Mouse (Mus musculus): ENCODE measurements at regions not wholly inside any gene's neighbourhood (a gene's known extent, or its start where the extent isn't known, plus 50 kb on each side); places are given as distances from the start of the nearest gene placed in this dataset.
"Not testable (repeated sequence)": the region's sequence is repeated elsewhere in the genome, so short reads cannot be mapped to it uniquely, and the experiment has no call there.

DNA sequence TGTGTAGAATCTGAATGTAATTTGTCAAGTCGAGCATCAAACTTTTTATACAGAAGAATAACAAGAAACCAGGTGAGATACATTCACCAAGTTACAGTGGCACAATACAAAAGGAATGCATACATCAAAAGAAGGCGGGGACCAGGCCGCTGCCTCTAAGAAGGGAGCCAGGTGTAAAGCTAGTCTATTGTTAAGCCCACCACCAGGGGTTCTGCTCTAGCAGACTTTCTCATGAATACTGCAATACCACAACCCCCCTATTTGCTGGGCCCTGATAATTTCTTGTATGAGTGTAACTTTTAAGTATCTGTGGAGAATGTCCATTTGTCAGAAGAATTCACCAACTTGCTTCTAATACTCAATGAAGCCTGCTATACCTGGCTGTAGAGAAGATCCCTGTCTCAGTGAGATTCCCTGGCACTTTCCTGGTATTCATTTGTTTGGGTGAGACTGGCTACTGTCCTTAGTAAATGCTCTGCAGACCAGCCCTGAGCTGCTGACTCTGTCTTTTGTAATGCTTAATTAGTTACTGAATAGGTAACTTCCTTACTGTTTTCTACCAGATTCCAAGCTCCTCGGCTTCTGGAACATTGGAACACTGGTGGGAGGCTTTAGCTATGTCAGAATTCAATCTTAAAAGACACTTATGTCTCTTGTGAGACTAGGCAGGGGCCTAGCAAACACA is 335.7 kb downstream of the Tbl1xr1 start:
- 87% methylated on average over 4 of the region's 4 CpGs for WGBS
- H3K27ac ChIP-seq (ENCODE audit: low read depth, low read length); H3K36me3 ChIP-seq (ENCODE audit: control insufficient read depth, insufficient read depth, low read length); H3K4me1 ChIP-seq (ENCODE audit: control insufficient read depth, insufficient read depth, low read length); H3K9ac ChIP-seq (ENCODE audit: low read length); H3K27me3 ChIP-seq (ENCODE audit: control insufficient read depth, insufficient read depth, low read length); DNase-seq (ENCODE audit: low spot score, missing footprints); H3K4me3 ChIP-seq (ENCODE audit: low read depth, low read length); H3K4me2 ChIP-seq; H3K9me3 ChIP-seq (ENCODE audit: control insufficient read depth, low read length); ATAC-seq (ENCODE audit: low FRiP score): not testable (repeated sequence)

DNA sequence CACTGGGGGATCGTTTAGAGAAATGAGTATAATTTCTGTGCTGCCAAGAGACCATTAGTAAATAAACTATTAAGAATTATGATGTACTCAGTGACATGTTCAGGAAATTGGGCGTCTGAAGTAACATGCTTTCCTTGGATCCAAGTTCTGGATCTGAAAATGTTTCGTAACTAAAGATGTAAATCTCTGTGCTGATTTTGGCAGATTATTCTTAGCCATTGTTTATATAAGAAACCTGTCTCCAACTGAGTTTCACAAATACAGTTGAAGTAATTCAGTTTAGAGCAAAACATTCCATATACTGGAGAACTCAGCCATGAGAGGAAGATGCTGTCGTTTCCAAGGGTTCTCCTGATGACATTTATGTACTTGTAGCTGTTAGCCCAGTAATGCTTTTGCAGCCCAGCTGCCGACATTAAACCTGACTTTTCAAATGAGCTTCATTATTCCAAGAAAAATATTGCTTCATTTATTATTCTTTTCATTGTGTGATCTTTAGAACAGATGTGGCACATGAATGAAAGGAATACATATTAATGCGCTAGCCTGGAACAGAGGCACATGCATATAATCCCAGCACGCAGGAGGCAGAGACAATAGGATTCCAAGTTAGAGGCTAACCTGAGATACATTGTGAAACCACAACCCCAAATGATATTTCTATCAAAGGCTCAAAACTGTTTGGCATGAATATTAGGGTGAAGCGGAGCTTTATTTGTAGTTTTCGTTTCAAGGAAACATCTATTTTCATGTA is 361.8 kb downstream of the Tbl1xr1 start:
- Histone ChIP-seq H3K4me2 (no peak overlapping the region), H3K27ac (ENCODE audit: low read depth, low read length) (no peak overlapping the region), H3K27me3 (ENCODE audit: control insufficient read depth, insufficient read depth, low read length) (no peaks in the 10 kb centered on the region), H3K36me3 (ENCODE audit: control insufficient read depth, insufficient read depth, low read length) (no peaks in the 10 kb centered on the region), H3K9ac (ENCODE audit: low read length) (no peak overlapping the region), H3K4me1 (ENCODE audit: control insufficient read depth, insufficient read depth, low read length) (no peaks in the 10 kb centered on the region), H3K9me3 (ENCODE audit: control insufficient read depth, low read length) (no peaks in the 10 kb centered on the region), H3K4me3 (ENCODE audit: low read depth, low read length) (no peak overlapping the region)
- ATAC-seq (ENCODE audit: low FRiP score) (0 out of 2 replicates have a peak, but pooled peaks have one; percentile 57), DNase-seq (ENCODE audit: low spot score, missing footprints) (no peak)
- WGBS, result 82% methylated on average over 9 of the region's 9 CpGs

DNA sequence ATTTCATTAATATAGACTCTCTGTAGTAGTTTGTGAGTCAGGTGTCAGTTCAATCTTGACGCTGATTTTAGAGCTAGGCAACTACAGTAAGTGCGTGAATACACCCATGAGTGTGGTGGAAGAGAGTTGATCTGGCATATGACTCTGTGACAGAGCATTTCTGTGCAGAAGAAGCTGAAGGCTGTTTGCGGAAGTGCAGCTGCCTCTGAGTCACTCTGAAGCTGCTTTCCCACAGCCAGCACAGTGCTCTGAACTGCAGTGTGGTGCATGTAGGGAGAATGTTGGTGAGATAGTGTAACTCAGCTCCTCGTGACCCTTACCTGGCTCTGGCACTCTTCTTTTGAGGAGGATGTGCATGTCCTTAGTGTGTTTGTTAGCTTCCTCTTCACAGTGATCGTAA is 394.1 kb downstream of the Tbl1xr1 start:
- WGBS, result 86% methylated on average over 5 of the region's 5 CpGs
- ATAC-seq (ENCODE audit: low FRiP score) (no peak), DNase-seq (ENCODE audit: low spot score, missing footprints) (no peak)
- no peaks in the 10 kb centered on the region for H3K36me3 ChIP-seq (ENCODE audit: control insufficient read depth, insufficient read depth, low read length)
- H3K4me2 ChIP-seq, result no peak overlapping the region
- no peaks in the 10 kb centered on the region for H3K4me1 ChIP-seq (ENCODE audit: control insufficient read depth, insufficient read depth, low read length)
- no peaks in the 10 kb centered on the region for H3K9me3 ChIP-seq (ENCODE audit: control insufficient read depth, low read length)
- no peaks in the 10 kb centered on the region for H3K27me3 ChIP-seq (ENCODE audit: control insufficient read depth, insufficient read depth, low read length)
- no peak overlapping the region for H3K4me3 ChIP-seq (ENCODE audit: low read depth, low read length)
- H3K9ac ChIP-seq (ENCODE audit: low read length), result no peak overlapping the region
- no peak overlapping the region for H3K27ac ChIP-seq (ENCODE audit: low read depth, low read length)

DNA sequence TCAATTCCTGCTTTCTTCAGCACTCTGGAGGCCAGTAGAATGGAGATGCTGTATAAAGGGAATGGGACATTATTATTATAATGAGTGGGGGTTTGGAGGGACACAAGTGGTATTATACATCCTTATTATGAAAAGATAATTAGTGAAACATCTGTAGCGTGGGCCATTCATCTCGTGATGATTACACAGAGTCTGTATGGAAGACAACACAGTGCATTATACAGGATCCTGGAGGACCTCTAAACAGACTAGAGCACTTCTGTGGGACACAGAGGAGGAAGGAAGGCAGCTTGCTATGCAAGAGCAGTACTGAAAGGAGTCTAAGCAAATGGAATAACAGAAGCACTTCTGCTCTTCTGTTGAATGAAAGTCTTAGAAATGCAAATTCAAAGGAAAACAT is 416.1 kb downstream of the Tbl1xr1 start:
- H3K4me1 ChIP-seq (ENCODE audit: control insufficient read depth, insufficient read depth, low read length), result no peaks in the 10 kb centered on the region
- WGBS, result 55% methylated on average over 2 of the region's 2 CpGs
- H3K36me3 ChIP-seq (ENCODE audit: control insufficient read depth, insufficient read depth, low read length), result no peaks in the 10 kb centered on the region
- no peaks in the 10 kb centered on the region for H3K27me3 ChIP-seq (ENCODE audit: control insufficient read depth, insufficient read depth, low read length)
- H3K9me3 ChIP-seq (ENCODE audit: control insufficient read depth, low read length), result no peaks in the 10 kb centered on the region
- no peak overlapping the region for H3K4me2 ChIP-seq
- no peak overlapping the region for H3K4me3 ChIP-seq (ENCODE audit: low read depth, low read length)
- DNase-seq (ENCODE audit: low spot score, missing footprints) (no peak), ATAC-seq (ENCODE audit: low FRiP score) (no peak)
- no peak overlapping the region for H3K9ac ChIP-seq (ENCODE audit: low read length)
- no peak overlapping the region for H3K27ac ChIP-seq (ENCODE audit: low read depth, low read length)
